Mouse (Mus musculus) regulatory T cell (primary cell): ENCODE data around the gene Cdh5.
"Not testable (repeated sequence)": the region's sequence is repeated elsewhere in the genome, so short reads cannot be mapped to it uniquely, and the experiment has no call there.

Source experiments
- in situ Hi-C: fragments of 300-600 bp; cut with MboI, MseI; formaldehyde crosslinking; loops from one replicate; pipeline ENCODE4 v1.15.1; 2025; ENCODE audit warnings: high pct_unique_total_duplicates

The Cdh5 gene

GRCm38 (mm10) chr8:104090993-104091900 lies 10.2 kb upstream of the Cdh5 start:
- in situ Hi-C loops, result not testable (repeated sequence)

DNA sequence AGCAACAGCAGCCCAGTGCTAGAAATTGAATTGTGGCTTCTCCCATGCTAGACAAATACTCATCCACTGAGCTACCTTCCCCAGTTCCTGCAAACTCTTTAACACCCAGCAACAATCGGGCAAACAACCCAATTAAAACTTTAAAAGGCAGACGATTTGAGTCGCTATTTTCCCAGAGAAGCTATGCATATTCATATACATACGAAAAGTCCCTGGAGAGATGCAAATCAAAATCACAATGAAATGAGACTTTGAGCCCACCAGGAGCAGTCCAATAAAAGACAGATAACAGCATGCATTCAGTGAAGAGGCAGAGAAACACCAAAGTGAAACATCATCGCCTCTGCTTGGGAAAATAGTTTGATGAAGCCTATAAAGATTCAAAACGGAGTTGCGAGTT lies 8.1 kb upstream of the Cdh5 start:
- in situ Hi-C loops, result no loop called here

DNA sequence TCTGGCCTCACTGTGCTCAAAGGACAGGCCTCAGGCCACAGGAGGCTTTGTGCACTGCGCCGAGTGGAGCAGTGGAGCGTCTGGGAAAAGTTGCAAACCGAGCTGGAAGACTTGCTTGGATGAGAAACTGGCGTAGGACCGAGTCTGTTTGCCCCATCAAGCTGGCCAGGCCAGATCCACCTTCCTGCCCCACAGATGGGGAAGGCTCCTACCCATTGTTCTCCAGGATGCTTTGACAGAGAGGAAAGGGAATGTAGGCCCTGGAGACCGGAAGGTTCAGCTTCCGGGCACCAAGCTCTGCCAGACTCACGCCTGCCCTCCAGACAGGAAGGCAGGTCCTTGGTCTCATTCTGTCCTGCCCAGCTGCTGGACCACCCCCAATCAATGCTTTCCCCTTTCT lies 5.8 kb upstream of the Cdh5 start:
- in situ Hi-C loops, result no loop called here

DNA sequence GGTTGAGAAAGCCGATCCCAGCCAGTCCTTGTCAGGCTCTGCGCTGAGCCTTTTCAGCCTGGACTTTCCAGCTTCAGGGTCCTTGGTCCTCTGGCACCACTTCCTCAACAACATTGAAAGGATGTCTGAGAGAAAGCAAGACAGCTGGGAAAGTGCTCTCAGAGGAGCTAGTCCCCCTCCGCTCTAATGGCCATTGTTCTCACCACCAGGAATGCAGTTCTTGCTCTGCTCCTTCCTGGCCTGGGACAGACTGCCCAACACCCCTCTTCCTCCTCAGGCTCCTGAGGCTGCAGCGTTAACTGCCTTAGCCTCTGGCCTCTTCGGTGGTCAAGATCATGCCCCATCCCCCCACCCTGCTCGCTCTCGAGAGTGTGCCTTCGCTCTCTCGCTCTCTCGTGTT lies 4.8 kb upstream of the Cdh5 start:
- in situ Hi-C loops, result no loop called here

- in situ Hi-C loops, result no loop called here
Measured at GRCm38 (mm10) chr8:104098671-104099346, 2.6 kb upstream of the Cdh5 start.

- in situ Hi-C loops, result no loop called here
Measured at GRCm38 (mm10) chr8:104099347-104100099, 1.9 kb upstream of the Cdh5 start.

GRCm38 (mm10) chr8:104100724-104101123 lies 701 bp upstream of the Cdh5 start:
- in situ Hi-C loops, result not testable (repeated sequence)

DNA sequence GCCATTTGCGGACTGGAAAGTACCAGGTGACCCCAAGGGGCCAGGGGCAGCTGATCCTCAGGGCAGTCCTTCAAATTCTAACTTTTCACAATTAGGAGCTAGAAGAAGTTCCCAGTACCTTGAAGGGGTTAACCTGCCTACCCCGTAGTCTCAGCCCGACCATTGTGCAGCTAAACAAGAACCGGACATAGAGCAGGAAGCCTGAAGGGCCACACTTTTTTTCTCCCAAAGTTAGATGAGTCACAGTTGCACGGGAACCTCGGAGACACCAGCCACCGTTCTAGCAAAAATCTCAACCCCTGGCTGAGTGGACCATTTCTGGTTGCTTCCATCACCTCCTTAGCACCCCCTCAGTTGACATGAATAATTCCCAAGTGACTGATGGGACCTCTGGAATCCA lies 2.0 kb downstream of the Cdh5 start:
- in situ Hi-C loops, result no loop called here

DNA sequence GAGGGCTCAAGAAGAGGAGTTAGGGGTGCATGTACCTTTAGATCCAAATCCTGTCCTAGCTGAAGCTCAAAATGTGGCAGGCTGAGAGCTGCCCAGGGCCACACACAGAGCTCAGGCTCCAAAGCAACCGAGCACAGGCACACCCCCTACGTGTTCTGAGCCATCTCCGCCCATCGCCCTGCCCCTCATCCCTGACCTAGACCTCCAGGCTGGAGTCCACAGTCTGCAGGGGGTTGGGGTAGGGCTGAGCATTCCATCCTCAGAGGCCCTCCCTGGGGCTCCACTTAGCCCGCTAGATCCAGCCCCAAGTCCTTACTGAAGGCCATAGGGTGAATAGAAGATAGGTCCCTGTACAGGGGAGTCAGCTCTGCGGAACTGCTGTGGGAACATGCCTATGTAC lies 4.3 kb downstream of the Cdh5 start:
- in situ Hi-C loops, result no loop called here

GRCm38 (mm10) chr8:104106276-104106946 lies 5.0 kb downstream of the Cdh5 start:
- in situ Hi-C loops, result no loop called here

DNA sequence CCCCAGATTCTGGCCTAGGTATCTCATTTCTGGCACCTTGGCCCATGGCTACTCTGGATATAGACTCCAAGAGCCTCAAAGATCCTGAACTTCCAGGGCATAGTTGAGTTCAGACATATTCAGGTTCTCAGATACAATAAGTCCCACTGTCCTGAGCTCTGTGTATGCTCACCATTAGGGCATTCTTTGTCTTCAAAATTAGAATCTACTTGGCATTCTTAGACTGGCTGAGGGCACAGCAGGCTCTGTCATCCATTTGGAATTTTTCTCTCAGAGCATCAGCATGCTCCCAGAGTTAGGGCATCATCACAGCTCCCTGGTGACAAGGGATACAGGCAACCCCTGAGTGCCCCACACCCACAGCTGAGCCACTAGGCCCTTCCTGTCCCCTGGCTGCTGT lies 5.7 kb downstream of the Cdh5 start:
- in situ Hi-C loops, result no loop called here

GRCm38 (mm10) chr8:104108048-104108447 lies 6.6 kb downstream of the Cdh5 start:
- in situ Hi-C loops, result no loop called here

DNA sequence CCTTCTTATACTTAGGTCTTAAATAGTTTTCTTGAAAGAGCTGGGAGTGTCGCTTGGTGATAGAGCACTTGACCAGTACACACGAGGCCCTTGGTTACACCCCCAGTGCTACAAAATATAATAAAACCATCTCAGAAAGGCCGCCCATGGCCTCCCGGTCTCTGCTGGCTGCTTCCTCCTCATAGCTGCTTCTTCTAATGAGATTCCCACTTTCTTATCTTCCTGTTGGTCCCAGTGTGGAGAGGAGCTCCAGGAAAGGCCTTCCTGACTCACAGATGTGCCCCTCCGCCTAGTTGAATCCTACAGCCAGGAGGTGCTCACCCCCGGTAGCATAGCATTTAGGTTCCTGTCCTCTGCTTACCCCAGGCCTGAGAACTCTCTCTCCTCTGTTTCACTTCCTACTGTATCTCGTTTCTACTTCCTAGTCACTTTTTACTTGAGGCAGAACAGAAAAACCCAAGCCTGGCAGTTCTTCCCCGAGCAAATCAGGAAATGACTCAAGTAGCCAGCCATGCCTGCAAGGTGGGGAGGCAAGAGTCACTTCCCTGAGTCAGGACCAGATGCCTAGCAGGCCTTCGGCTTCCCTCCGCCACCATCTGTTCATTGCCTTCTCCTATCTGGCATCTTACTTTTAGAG lies 9.2 kb downstream of the Cdh5 start:
- in situ Hi-C loops, result no loop called here

GRCm38 (mm10) chr8:104121640-104122416 lies 20.4 kb downstream of the Cdh5 start:
- in situ Hi-C loops, result no loop called here

DNA sequence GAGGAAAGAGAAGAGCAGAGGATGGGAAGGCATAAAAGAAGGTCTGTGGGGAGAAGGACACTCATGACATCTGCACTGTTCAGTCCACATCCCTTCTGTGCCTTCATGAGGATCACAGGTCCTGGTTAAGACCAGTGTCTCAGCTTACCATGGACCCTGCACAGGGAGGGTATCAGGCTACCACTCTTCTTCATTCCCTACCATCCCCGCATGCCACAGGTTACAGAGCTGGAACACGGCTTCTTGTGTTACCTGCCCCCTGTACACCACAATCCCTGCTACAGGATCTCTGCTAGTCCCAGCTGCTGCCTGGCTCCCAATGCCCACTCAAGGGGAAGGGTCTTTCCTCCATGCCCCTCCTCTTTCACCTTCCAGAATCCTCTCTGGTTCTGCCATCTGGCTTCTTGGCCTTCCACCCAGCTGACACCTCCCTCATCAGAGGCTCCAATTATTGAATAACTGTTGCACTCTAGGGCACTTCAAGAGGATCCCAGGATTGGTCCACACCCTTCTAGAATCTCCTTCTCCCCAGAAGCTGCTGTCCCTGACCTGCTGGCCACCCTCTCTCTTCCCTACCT lies 21.7 kb downstream of the Cdh5 start:
- in situ Hi-C loops, result no loop called here

GRCm38 (mm10) chr8:104124534-104124933 lies 23.1 kb downstream of the Cdh5 start:
- in situ Hi-C loops, result no loop called here

DNA sequence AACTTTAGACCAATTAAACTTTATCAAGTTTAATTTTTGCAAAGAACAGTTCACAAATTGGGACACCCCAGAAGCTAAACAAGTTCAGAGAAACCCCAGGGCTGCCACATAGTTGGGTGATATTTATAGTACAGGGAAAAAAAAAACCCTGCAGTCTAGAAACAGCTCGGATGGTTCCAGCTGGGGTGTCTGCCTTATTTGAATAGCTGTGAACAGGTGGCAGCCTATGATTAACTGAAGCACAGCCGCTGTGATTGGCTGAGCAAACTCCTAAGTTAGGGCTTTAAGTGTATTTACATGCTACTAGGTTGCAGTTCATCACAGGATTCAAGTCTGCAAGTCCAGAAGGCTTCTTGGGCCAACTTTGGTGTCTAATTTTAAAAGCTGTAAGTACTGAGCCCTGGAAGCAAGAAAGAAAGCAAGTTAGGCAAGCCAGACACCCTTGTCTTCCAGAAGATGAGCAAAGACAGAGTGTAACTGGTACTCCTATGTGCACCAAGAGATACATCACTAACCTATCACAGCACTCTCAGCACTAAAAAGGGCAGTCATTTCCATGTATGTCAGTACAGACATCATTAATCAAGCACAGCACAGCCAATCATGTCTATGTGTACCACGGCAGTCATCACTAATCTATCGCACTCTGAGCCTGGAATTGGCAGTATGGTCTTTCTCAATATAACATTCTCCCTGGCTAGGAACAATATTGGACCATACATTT lies 25.9 kb downstream of the Cdh5 start:
- in situ Hi-C loops, result no loop called here

GRCm38 (mm10) chr8:104130916-104131315 lies 29.5 kb downstream of the Cdh5 start:
- in situ Hi-C loops, result no loop called here

DNA sequence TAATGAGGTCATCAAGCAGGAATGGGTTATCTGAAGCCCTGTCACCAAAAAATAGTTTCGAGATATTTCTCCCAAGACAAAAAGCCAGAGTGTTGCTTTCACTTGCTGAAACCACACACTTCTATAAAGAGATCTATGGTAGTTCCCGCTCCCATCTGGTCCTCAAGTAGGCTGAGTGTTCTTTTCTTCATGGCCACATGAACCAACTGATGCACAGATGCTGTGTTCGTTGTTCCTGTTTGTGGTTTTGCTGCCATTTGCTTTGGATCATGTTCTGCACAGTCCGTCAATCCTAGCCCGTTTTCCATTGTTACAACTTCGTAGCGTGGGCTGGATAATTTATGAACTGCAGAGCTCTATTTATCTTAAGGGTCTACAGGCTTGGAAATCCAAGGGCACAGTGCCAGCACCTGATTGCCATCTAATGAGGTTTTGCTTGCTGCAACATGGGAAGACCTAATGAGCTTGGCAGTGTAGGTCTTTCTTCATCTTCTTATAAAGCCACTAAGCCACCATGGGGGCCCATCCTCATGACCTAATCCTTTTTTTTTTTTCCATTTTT lies 30.1 kb downstream of the Cdh5 start:
- in situ Hi-C loops, result no loop called here
